Mouse (Mus musculus): Measurements from ENCODE around the gene Prn.

Prn gene

GRCm38 (mm10) chr2:131907311-131907710 lies 2.4 kb upstream of the Prn start:
- no peak for DNase-seq

DNA sequence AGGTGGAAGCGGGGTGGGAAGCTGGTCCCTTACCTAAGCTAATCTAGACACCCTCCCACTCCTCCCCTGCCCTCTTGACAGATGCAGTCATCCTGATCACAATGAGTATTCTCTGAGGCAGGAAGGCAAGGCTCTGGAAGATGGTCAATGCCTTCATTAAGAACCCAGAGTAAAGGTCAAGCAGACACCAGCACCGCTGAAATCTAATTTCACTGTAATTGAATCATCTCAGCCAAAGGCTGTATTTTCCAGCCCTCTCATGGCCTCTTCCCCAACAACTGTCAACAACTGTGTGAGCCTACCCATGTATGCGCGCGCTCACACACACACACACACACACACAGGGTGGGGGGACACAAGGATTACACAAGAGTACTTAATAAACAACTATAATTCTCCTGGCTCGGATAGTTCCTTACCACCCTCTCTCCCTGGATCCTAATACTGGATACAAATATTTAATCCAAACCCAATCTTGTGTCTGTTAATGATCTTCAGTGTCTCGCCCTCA lies 1.4 kb upstream of the Prn start:
- DNase-seq, result peak; percentile 53 to 63

DNA sequence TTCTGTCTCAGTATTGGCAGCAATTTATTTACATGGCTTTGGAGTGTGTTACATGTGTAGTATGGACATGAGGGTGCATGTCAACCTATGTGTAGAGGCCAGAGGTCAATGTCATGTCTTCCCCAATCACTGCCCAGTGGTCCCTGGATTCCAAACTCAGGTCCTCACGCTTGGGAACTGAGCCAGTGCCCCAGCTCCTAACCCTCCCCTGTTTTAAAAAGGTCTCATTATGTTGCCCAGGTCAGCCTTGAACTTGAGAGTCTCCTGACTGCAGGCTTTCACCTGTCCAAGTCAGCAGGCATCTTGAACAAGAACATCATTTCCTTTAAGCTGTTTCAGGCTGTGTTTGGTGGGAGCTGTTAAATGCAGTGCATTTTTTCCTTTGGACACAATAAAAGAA lies 851 bp upstream of the Prn start:
- DNase-seq, result peak in 1 of 2 experiments; percentile 32

DNA sequence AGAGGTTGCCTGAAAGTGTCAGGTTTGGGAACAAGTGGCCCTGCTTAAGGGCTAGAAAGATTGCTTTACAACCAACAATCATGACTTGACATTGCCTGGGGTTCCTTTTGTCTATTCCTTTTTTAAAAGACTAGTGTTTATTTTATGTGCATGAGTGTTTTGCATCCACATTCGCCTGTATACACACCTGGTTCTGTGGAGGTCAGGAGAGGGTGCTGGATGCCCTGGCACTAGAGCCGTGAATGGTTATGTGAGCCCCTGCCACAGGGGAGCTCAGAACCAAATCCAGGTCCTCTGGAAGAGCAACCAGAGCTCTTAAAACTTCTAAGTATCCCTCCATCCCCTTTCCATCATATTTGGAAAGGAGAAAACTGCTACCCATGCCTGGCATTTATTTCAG lies 1.1 kb downstream of the Prn start:
- DNase-seq, result no peak

GRCm38 (mm10) chr2:131911341-131911740 lies 1.6 kb downstream of the Prn start:
- DNase-seq, result peak in 1 of 2 experiments; percentile 15

- peak in 1 of 2 experiments; percentile 35 for DNase-seq
Measured at GRCm38 (mm10) chr2:131912526-131913258, 2.9 kb downstream of the Prn start.

DNA sequence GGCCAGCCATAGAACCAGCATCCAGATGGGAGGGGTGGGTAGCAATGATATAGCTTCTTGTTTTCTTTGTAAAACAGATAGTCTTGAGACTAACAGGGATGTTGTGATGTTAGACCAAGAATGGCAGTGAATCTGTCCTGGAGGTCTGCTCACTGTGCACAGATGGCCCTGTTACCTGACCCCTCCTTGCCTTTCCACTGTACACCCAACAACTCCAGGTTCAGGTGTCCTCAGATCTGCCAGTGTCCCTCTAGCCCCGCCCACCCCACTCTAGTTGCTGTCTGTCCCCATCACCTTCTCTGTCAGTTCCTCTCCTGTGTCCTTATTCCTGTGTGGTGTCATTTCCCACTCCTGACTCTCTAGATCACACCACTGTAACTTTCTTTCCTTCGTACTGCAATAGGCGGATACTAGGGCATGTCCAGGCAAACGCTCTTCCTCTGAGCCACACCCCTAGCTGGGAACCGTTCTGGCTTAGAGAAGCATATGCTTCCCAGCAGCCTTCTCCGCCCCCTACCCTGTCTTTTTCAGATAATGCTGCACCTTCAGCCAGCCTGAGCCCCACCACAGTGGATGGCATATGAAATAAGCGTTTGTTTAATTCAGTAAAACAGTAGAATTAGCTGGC lies 22.6 kb downstream of the Prn start:
- no peak for DNase-seq

GRCm38 (mm10) chr2:131933013-131933412 lies 23.3 kb downstream of the Prn start:
- no peak for DNase-seq

DNA sequence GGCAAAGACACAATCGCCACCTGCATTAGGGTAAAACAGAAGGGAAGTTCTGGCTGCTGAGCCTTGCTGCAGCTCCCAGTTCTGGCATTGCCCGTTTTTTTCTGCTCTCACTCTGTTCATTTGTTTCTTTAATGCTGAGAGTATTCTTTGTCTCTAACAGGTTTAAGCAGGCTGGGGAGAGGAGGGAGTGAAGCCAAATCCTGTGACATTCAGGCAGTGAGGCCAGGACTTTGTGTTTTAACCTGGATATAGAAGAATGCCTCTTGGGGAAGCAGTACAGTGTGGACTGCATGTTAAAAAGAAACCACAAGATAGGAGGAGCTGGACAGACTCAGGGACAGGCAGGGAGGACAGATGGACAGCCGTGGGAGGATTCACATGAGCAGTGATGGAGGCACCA lies 23.8 kb downstream of the Prn start:
- DNase-seq, result peak; percentile 26 to 51

GRCm38 (mm10) chr2:131934243-131934642 lies 24.5 kb downstream of the Prn start:
- no peak for DNase-seq

GRCm38 (mm10) chr2:131935390-131936105 lies 25.8 kb downstream of the Prn start:
- DNase-seq, result peak in 1 of 2 experiments; percentile 19

GRCm38 (mm10) chr2:131936410-131936809 lies 26.7 kb downstream of the Prn start:
- DNase-seq, result no peak

- peak; percentile 30 to 61 for DNase-seq
Measured at GRCm38 (mm10) chr2:131939404-131940111, 29.8 kb downstream of the Prn start.

DNA sequence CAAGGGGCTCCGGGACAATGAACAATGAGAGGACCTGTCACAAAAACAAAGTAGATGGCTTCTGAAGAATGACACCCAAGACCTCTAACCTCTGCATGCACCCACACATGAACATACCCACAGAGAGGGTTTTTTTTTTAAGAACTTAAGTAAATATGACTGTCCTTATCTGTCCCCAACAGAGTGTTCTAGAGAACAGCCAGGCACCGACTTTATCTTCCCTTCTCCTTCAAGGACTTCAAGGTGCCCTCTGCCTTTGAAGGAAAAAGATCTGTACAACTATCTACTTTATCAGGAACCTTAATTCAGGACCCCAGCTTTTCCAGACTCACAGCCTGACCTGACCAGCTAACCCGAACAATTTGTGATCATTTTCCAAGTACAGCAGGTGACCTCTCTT lies 30.7 kb downstream of the Prn start:
- no peak for DNase-seq

DNA sequence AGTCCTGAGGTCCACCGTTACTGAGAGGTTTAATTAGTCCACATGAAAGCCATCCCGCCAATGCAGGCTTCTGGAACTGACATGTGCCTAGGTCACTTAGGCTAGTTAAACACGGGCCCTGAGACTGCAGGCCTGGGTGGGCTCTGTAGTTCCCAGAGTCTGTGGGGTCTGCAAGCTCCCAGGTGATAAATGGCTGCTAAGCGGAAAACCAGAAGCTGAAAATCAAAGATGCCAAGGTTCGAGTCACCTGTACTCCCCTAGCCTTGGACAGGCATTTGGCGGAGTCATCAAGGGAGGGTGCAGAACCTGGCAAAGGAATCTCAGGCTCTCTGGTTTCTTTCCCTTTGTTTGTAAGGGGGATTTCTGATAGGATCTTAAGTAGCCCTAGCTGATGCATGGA lies 31.7 kb downstream of the Prn start:
- no peak for DNase-seq

DNA sequence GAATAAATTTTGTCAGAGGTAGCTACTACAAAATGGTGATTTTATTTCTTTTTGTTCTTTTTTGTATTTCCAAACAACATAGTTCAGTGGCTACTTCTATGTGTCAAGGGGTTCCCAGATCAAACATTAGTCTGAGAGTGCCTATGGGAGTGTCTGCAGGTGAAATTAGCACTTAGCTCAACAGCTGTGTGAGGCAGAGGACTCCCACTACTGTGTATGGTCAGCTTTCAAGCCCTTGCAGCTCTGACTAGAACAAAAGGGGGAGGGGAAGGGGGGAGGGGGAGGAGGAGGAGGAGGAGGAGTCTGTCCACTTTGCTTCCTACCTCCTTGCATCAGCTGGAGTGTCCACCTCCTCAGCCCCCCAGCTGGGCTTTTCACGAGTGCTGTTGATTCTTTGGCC lies 34.6 kb downstream of the Prn start:
- DNase-seq, result no peak

DNA sequence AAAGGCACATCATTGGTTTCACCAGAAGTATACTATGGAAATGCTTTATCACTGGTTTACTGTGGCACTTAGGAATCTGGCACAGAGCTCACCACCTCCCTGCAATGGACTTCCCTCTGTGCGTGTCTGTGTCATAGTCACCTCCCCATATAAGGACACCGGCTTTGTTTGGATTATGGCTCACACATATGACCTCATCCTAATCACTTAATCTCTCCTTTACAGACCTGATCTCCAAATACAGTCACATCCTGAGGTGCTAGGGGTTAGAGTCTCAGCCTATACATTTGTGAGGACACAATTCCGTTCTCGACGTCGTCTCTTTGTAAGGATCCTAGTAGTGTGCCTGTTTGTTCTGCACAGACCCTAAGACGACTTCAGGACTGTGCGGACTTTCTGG lies 35.5 kb downstream of the Prn start:
- no peak for DNase-seq

DNA sequence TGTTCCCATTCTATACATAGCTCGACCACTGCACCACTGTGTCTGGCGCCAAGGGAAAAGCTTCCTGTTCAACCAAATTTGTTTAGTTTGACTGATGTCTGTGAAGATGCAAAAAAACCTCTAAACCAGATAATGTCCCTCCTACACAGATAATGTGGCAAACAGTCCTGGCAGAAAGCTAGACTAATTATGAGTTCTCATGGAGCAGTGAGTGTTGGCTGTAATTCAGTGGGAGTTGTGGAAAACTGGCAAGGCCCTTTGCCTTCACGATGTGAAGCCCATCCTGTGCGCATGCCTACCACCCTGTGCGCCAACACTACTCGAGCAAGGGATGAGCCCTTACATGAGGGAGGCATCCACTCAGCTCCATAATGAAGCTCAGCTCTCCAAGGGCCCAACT lies 36.0 kb downstream of the Prn start:
- DNase-seq, result no peak

GRCm38 (mm10) chr2:131946351-131946750 lies 36.6 kb downstream of the Prn start:
- DNase-seq, result no peak

GRCm38 (mm10) chr2:131948156-131948555 lies 38.4 kb downstream of the Prn start:
- no peak for DNase-seq

DNA sequence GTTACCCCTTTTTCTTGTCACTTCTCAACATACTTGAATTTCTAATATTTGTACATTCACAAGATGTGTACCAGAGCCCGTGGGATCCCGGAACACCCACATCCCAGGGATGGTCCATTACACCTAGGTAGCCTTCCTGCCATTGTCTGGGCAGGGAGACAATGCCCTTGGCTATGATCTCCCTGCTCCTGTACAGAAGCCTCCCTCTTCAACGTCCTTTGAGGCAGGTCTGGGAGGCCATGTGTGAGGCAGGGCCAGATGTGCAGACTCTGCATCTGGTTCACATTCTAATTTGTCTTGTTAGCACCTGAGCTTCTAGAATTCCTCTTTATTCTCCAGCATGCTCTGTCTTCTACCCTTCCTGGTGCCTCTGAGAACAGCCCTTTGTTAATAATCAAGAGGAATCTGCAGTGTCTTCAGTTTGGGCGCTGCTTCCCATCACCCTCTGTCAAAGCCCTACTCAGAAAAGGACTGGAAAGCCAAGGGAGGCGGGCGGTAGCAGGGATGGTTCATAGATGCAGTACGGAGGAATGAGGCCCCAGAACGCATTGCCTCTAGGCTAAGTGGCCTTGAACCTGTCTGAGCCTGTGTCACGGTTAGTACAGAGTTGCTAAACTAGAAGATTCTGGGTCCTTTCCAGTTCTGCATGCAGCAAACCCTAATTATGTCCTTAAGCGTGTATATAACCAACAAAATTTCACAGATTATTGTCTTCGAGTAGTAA lies 39.3 kb downstream of the Prn start:
- DNase-seq, result no peak

Measured in kidney, adult 8-10 months (tissue).